Mouse (Mus musculus) CD4-positive, CD25-positive, alpha-beta regulatory T cell, adult 2 months (primary cell): Measurements from ENCODE around the gene Olfr132.
"Not testable (repeated sequence)": the region's sequence is repeated elsewhere in the genome, so short reads cannot be mapped to it uniquely, and the experiment has no call there.

Experiments
- DNase-seq: peaks from one replicate; pipeline ENCODE4 v3.0.0-alpha.2; 2012; ENCODE audit warnings: low read depth, low spot score

Olfr132 gene

DNA sequence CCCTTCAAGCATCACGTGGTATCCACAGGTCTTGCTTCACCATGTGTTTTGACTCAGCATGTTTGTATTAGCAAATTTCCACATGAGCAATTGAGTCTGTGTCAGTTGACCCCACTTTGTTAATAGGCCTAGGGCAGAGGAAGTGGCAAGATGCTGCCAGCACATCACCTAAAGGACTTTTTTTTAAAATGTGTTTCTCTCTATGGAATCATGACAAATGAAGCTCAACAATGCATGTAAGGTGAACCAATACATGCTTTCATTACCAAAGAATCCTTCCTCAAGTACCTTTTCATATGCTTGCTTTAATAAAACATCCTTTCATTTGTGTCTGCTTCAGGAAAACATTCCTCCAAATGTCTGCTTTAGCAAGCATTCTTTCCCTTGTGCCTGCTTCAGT, at the start of gene Olfr132:
Gene Olfr132 (minus strand): TSS at position 101 of the 400 bp plus-strand sequence.
- DNase-seq, result no peak

DNA sequence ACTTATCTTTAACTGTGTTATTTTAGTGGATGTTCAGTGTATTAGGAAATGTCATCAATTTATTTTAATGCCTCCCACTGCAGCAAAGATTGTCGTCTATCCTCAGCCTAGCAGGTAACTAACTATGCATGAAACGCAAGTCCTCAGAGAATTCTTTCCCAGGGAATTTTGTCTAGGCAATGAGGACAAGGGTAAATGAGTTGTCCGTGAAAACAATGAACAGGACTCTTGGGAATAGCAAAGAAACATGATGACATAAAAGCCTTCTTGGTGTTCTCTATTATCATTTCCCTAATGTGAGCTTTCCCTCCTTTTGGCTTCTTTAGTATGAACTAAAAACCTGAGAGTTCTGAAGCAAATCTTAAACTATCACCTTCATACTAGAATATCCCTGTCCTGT, 36.8 kb upstream of the Olfr132 start, which contains the start of gene Olfr134:
Gene Olfr134 (plus strand): TSS at position 301 of the 400 bp plus-strand sequence.
- no peak for DNase-seq

DNA sequence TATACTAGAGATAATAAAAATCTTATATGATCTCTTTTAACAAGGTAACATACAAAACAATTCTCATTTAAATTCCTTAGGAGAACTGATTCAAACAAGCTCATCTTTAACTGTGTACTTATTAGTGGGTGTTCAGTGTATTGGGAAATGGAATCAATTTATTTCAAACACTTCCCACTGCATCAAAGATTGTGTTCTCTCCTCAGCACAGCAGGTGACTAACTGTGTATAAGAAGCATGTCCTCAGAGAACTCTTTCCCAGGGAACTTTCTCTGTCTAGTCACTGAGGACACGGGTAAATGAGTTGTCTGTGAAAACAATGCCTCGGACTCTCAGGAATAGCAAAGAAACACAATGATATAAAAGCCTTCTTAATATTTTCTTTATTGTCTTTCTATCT, 10.7 kb upstream of the Olfr132 start, which contains the start of gene Olfr133:
Gene Olfr133 (plus strand): TSS at position 301 of the 400 bp plus-strand sequence.
- no peak for DNase-seq

DNA sequence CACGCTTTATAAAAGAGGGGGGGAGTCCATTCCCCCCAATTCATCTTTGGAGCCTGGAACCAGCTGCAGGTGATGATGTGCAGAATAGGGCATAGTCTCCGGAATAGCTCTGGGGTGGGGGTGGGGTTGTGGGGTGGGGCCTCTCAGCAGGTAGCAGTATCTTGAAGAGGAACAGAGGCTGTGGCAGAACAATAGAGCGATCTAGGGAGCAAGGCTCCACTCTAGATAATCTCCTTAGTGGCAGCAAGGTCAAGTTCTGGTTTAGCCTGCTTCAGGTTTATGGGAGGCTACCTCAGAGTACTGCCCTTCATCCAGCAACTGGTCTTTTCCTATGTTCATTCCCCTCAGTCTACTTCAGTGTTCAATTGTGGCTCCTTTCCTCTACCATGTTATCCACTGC, 9.0 kb downstream of the Olfr132 start:
- DNase-seq, result not testable (repeated sequence)

DNA sequence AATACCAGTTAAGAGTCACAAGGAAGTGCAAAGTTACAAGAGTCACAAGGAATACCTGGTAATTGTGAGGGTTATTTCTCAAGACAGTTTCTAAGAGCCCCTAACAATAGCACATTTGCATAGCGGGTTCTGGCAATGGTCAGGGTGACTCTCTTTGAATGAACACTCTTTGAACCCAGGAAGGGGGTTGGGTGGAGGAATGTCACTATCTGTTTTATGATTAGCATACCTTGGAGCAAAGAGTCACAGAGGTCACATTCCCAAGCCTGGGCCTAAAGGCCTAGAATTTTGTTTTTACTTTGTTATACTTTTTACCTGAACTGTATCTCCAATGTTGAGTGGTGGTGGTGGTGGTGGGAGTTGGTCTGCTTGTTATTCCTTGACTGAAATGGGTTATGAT, 10.1 kb downstream of the Olfr132 start:
- not testable (repeated sequence) for DNase-seq

DNA sequence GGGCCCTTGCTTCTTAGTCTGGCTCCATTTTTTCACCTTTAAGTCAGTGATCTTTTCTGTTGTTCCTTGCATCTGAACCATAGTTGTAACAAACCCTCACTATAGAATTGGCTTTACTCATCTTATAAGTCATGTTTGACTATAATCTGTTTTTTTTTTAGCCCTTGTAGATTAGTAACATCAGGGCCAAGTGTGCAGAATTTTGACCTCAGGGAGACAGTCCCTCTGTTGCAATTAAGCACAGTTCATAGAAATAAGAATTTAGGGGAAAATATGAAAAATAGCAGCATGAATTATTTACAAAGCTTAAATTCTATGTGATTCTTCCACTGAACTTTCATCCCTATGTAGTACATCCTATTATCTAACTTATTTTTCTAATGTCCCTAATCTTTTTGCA, 45.7 kb downstream of the Olfr132 start, which contains the start of gene Olfr131:
Gene Olfr131 (minus strand): TSS at position 101 of the 400 bp plus-strand sequence.
- DNase-seq, result no peak

DNA sequence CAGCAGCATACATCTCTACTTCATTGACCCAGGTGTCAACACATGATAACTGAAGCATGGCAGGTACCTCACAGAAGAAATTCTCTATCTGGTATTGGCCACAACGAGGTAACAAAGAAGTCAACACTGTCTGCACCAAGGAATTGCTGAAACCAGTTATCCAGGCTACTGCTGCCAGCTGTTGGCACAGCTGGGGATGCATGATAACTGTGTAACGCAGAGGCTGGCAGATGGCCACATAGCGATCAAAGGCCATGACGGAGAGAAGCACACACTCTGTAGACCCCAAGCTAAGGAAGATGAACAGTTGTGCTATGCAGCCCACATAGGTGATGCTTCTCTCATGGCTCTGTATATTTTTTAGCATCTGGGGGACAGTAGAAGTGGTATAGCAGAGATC, 52.0 kb downstream of the Olfr132 start:
- DNase-seq, result no peak
